Mouse (Mus musculus): Measurements from ENCODE around the gene Mllt3. TPM values are rescaled to one million over a fixed set of nuclear protein-coding genes. Genes with fewer than 3 reads are reported as not detected.

Mllt3 gene
- polyA plus RNA-seq, 1 experiment from 2014 or later: 110 TPM

GRCm38 (mm10) chr4:87893012-87893411 lies 140.2 kb downstream of the Mllt3 start:
- Histone ChIP-seq H3K36me3 (no peaks in the 10 kb centered on the region), H3K9me3 (no peaks in the 10 kb centered on the region), H3K4me2 (no peak overlapping the region), H3K27ac (no peak overlapping the region), H3K27me3 (no peaks in the 10 kb centered on the region), H3K9ac (no peak overlapping the region), H3K4me3 (no peak overlapping the region), H3K4me1 (replicated peaks) (peaks cover 29% of the 10 kb centered on the region)
- ATAC-seq (ENCODE audit: low FRiP score): no peak
- WGBS: 81% methylated on average over 4 of the region's 4 CpGs

GRCm38 (mm10) chr4:87883225-87883875 lies 149.8 kb downstream of the Mllt3 start:
- WGBS: 29% methylated on average over 5 of the region's 5 CpGs
- no peak for ATAC-seq (ENCODE audit: low FRiP score)
- peaks cover 37% of the 10 kb centered on the region for H3K4me1 ChIP-seq (replicated peaks)
- no peaks in the 10 kb centered on the region for H3K36me3 ChIP-seq
- no peak overlapping the region for H3K4me2 ChIP-seq
- no peaks in the 10 kb centered on the region for H3K9me3 ChIP-seq
- H3K27me3 ChIP-seq: no peaks in the 10 kb centered on the region
- no peak overlapping the region for H3K4me3 ChIP-seq
- peak overlapping the region; percentile 60 for H3K27ac ChIP-seq
- H3K9ac ChIP-seq: no peak overlapping the region

GRCm38 (mm10) chr4:87881995-87882394 lies 151.2 kb downstream of the Mllt3 start:
- Histone ChIP-seq H3K4me1 (replicated peaks) (peaks cover 33% of the 10 kb centered on the region), H3K4me2 (no peak overlapping the region), H3K27ac (no peak overlapping the region), H3K36me3 (no peaks in the 10 kb centered on the region), H3K9me3 (no peaks in the 10 kb centered on the region), H3K27me3 (no peaks in the 10 kb centered on the region), H3K4me3 (no peak overlapping the region), H3K9ac (no peak overlapping the region)
- ATAC-seq (ENCODE audit: low FRiP score): no peak
- 100% methylated on average over 1 of the region's 1 CpGs for WGBS

- Histone ChIP-seq H3K27ac (no peak overlapping the region), H3K9ac (no peak overlapping the region), H3K4me3 (no peak overlapping the region), H3K36me3 (no peaks in the 10 kb centered on the region), H3K27me3 (no peaks in the 10 kb centered on the region), H3K9me3 (no peaks in the 10 kb centered on the region), H3K4me2 (no peak overlapping the region), H3K4me1 (replicated peaks) (peaks cover 33% of the 10 kb centered on the region)
- ATAC-seq (ENCODE audit: low FRiP score): no peak
- 92% methylated on average over 2 of the region's 2 CpGs for WGBS
These were observed 151.6 kb downstream of the Mllt3 start for GRCm38 (mm10) chr4:87881583-87881982.

GRCm38 (mm10) chr4:87880297-87880696 lies 152.9 kb downstream of the Mllt3 start:
- Histone ChIP-seq H3K27ac (no peak overlapping the region), H3K36me3 (no peaks in the 10 kb centered on the region), H3K4me1 (replicated peaks) (peaks cover 31% of the 10 kb centered on the region), H3K9me3 (no peaks in the 10 kb centered on the region), H3K27me3 (no peaks in the 10 kb centered on the region), H3K4me2 (no peak overlapping the region), H3K4me3 (no peak overlapping the region), H3K9ac (no peak overlapping the region)
- ATAC-seq (ENCODE audit: low FRiP score): no peak
- WGBS: 70% methylated on average over 2 of the region's 2 CpGs

GRCm38 (mm10) chr4:87878701-87879100 lies 154.5 kb downstream of the Mllt3 start:
- WGBS: 85% methylated on average over 6 of the region's 6 CpGs
- Histone ChIP-seq H3K27ac (no peak overlapping the region), H3K9me3 (no peaks in the 10 kb centered on the region), H3K27me3 (no peaks in the 10 kb centered on the region), H3K4me1 (replicated peaks) (peaks cover 27% of the 10 kb centered on the region), H3K4me3 (no peak overlapping the region), H3K9ac (no peak overlapping the region), H3K36me3 (peaks cover under 1% of the 10 kb centered on the region; the same call in 1 of the 2 replicates), H3K4me2 (no peak overlapping the region)
- no peak for ATAC-seq (ENCODE audit: low FRiP score)

GRCm38 (mm10) chr4:87870563-87870962 lies 162.6 kb downstream of the Mllt3 start:
- peaks cover 17% of the 10 kb centered on the region for H3K4me1 ChIP-seq (replicated peaks)
- 55% methylated on average over 2 of the region's 2 CpGs for WGBS
- ATAC-seq (ENCODE audit: low FRiP score): no peak
- no peaks in the 10 kb centered on the region for H3K27me3 ChIP-seq
- no peak overlapping the region for H3K9ac ChIP-seq
- H3K4me3 ChIP-seq: no peak overlapping the region
- no peak overlapping the region for H3K4me2 ChIP-seq
- H3K27ac ChIP-seq: no peak overlapping the region
- H3K9me3 ChIP-seq: no peaks in the 10 kb centered on the region
- H3K36me3 ChIP-seq: peaks cover 14% of the 10 kb centered on the region

GRCm38 (mm10) chr4:87866564-87866963 lies 166.6 kb downstream of the Mllt3 start:
- peak overlapping the region; percentile 36 for H3K27ac ChIP-seq
- peaks cover 4% of the 10 kb centered on the region for H3K36me3 ChIP-seq
- 80% methylated on average over 3 of the region's 3 CpGs for WGBS
- ATAC-seq (ENCODE audit: low FRiP score): no peak
- H3K4me2 ChIP-seq: no peak overlapping the region
- peaks cover 30% of the 10 kb centered on the region for H3K4me1 ChIP-seq (replicated peaks)
- H3K9ac ChIP-seq: no peak overlapping the region
- no peaks in the 10 kb centered on the region for H3K9me3 ChIP-seq
- no peak overlapping the region for H3K4me3 ChIP-seq
- no peaks in the 10 kb centered on the region for H3K27me3 ChIP-seq

- H3K9ac ChIP-seq: no peak overlapping the region
- ATAC-seq (ENCODE audit: low FRiP score): no peak
- H3K4me3 ChIP-seq: no peak overlapping the region
- H3K27me3 ChIP-seq: no peaks in the 10 kb centered on the region
- H3K4me1 ChIP-seq (replicated peaks): peaks cover 30% of the 10 kb centered on the region
- no peaks in the 10 kb centered on the region for H3K36me3 ChIP-seq
- 43% methylated on average over 3 of the region's 3 CpGs for WGBS
- H3K4me2 ChIP-seq: no peak overlapping the region
- H3K27ac ChIP-seq: no peak overlapping the region
- no peaks in the 10 kb centered on the region for H3K9me3 ChIP-seq
These were observed 167.3 kb downstream of the Mllt3 start for GRCm38 (mm10) chr4:87865848-87866247.

GRCm38 (mm10) chr4:87865041-87865440 lies 168.1 kb downstream of the Mllt3 start:
- Histone ChIP-seq H3K27me3 (no peaks in the 10 kb centered on the region), H3K9ac (no peak overlapping the region), H3K27ac (no peak overlapping the region), H3K4me1 (replicated peaks) (peaks cover 30% of the 10 kb centered on the region), H3K4me3 (no peak overlapping the region), H3K9me3 (no peaks in the 10 kb centered on the region), H3K36me3 (no peaks in the 10 kb centered on the region), H3K4me2 (no peak overlapping the region)
- no peak for ATAC-seq (ENCODE audit: low FRiP score)
- 63% methylated on average over 3 of the region's 3 CpGs for WGBS

- peaks cover 30% of the 10 kb centered on the region for H3K4me1 ChIP-seq (replicated peaks)
- H3K4me2 ChIP-seq: no peak overlapping the region
- H3K4me3 ChIP-seq: no peak overlapping the region
- H3K9ac ChIP-seq: no peak overlapping the region
- H3K36me3 ChIP-seq: no peaks in the 10 kb centered on the region
- no peak overlapping the region for H3K27ac ChIP-seq
- ATAC-seq (ENCODE audit: low FRiP score): no peak
- 95% methylated on average over 5 of the region's 5 CpGs for WGBS
- H3K27me3 ChIP-seq: no peaks in the 10 kb centered on the region
- H3K9me3 ChIP-seq: no peaks in the 10 kb centered on the region
These were observed 170.0 kb downstream of the Mllt3 start for GRCm38 (mm10) chr4:87863212-87863611.

GRCm38 (mm10) chr4:87860723-87861122 lies 172.4 kb downstream of the Mllt3 start:
- Histone ChIP-seq H3K9me3 (no peaks in the 10 kb centered on the region), H3K4me1 (replicated peaks) (peaks cover 19% of the 10 kb centered on the region), H3K27ac (no peak overlapping the region), H3K4me2 (no peak overlapping the region), H3K4me3 (no peak overlapping the region), H3K36me3 (no peaks in the 10 kb centered on the region), H3K9ac (no peak overlapping the region), H3K27me3 (no peaks in the 10 kb centered on the region)
- no peak for ATAC-seq (ENCODE audit: low FRiP score)
- 91% methylated on average over 5 of the region's 5 CpGs for WGBS

GRCm38 (mm10) chr4:87859148-87859547 lies 174.0 kb downstream of the Mllt3 start:
- no peaks in the 10 kb centered on the region for H3K36me3 ChIP-seq
- H3K4me2 ChIP-seq: no peak overlapping the region
- H3K9me3 ChIP-seq: no peaks in the 10 kb centered on the region
- no peak overlapping the region for H3K9ac ChIP-seq
- H3K27ac ChIP-seq: no peak overlapping the region
- no peaks in the 10 kb centered on the region for H3K27me3 ChIP-seq
- H3K4me1 ChIP-seq (replicated peaks): 0 out of 2 replicates have a peak, but pooled peaks cover 9% of the 10 kb centered on the region
- 84% methylated on average over 4 of the region's 4 CpGs for WGBS
- no peak for ATAC-seq (ENCODE audit: low FRiP score)
- H3K4me3 ChIP-seq: no peak overlapping the region

All from hindbrain, embryonic 13.5 days (tissue).